Mouse (Mus musculus) midbrain, embryonic 16.5 days (tissue): ENCODE data around the gene Atrn. TPM values are rescaled to one million over a fixed set of nuclear protein-coding genes. Genes with fewer than 3 reads are reported as not detected.

Experiments
- ATAC-seq: fragments of 200-750 bp; cut with Nextera tagmentation; 2 replicates; pipeline ENCODE4 v1.8.0; 2017; ENCODE audit warnings: moderate TSS enrichment
- H3K27ac ChIP-seq: fragments of 300-500 bp; sonication (generic); 2 replicates; pipeline ENCODE4 v1.5.1; 2014; ENCODE audit warnings: mild to moderate bottlenecking, low read length, mixed read lengths
- H3K27me3 ChIP-seq: fragments of 300-500 bp; sonication (generic); 2 replicates; pipeline ENCODE4 v1.6.1; 2014; ENCODE audit warnings: low read depth, low read length, mixed read lengths; ENCODE audit not compliant: control insufficient read depth, insufficient read depth
- H3K36me3 ChIP-seq: fragments of 300-500 bp; sonication (generic); 2 replicates; pipeline ENCODE4 v1.6.1; 2014; ENCODE audit warnings: mild to moderate bottlenecking, low read length, moderate library complexity, mixed read lengths; ENCODE audit not compliant: control insufficient read depth, insufficient read depth
- H3K4me1 ChIP-seq: fragments of 300-500 bp; sonication (generic); 2 replicates; pipeline ENCODE4 v1.6.1; 2014; ENCODE audit warnings: mild to moderate bottlenecking, low read length, mixed read lengths; ENCODE audit not compliant: control insufficient read depth, insufficient read depth
- H3K4me2 ChIP-seq: fragments of 300-500 bp; sonication (generic); 2 replicates; pipeline ENCODE4 v1.6.1; 2014; ENCODE audit warnings: mild to moderate bottlenecking, low read length, mixed read lengths
- H3K4me3 ChIP-seq: fragments of 300-500 bp; sonication (generic); 2 replicates; pipeline ENCODE4 v1.5.1; 2014; ENCODE audit warnings: low read depth, mild to moderate bottlenecking, low read length, moderate library complexity, mixed read lengths
- H3K9ac ChIP-seq: fragments of 300-500 bp; sonication (generic); 2 replicates; pipeline ENCODE4 v1.6.1; 2014; ENCODE audit warnings: low read depth, low read length, mixed read lengths
- H3K9me3 ChIP-seq: fragments of 300-500 bp; sonication (generic); replicated peaks from 2 replicates; pipeline ENCODE4 v1.6.1; 2014; ENCODE audit warnings: mild to moderate bottlenecking, low read length, mixed read lengths; ENCODE audit not compliant: control insufficient read depth, poor library complexity, severe bottlenecking
- WGBS: fragments of 180-500 bp; shearing (Covaris S2); extraction: QIAGEN DNeasy Blood & Tissue Kit; methylation state at CpG from one replicate; pipeline ENCODE4 v1.1.7; 2014; 5-methylcytosine and 5-hydroxymethylcytosine counted together
- polyA plus RNA-seq: library from polyadenylated mRNA; unstranded; fragments of >200 nt; fragmentation: Nextera tagmentation; extraction: Ambion mirVana; gene quantifications from 2 replicates; pipeline ENCODE4 v1.2.1, GENCODE M21; 2015

The Atrn gene
- polyA plus RNA-seq, 1 experiment from 2014 or later, result 15.0 TPM

DNA sequence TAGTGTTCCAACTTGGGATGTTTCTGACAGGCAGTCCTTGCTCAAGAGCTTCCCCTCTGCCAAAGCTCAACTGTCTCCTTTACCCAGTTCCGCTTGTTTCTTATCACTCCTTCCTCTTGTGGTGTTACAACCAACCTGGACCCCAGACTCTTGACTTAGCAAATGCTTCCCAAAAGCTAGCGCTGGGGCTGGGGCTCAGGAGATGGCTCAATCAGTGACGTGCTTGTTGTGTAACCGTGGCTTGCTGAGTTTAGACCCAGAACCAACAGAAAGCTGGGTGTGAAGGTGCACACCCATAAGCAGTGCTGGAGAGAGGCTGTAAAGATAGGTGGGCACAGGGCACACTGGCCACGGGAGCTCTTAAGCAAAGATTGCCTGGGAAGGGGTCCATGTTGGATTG is 23.7 kb downstream of the Atrn start:
- WGBS, result 95% methylated on average over 5 of the region's 5 CpGs
- ATAC-seq, result no peak
- Histone ChIP-seq H3K9me3 (no peaks in the 10 kb centered on the region), H3K4me2 (no peak overlapping the region), H3K36me3 (no peaks in the 10 kb centered on the region), H3K9ac (no peak overlapping the region), H3K27me3 (no peaks in the 10 kb centered on the region), H3K4me3 (no peak overlapping the region), H3K27ac (no peak overlapping the region), H3K4me1 (no peaks in the 10 kb centered on the region)

DNA sequence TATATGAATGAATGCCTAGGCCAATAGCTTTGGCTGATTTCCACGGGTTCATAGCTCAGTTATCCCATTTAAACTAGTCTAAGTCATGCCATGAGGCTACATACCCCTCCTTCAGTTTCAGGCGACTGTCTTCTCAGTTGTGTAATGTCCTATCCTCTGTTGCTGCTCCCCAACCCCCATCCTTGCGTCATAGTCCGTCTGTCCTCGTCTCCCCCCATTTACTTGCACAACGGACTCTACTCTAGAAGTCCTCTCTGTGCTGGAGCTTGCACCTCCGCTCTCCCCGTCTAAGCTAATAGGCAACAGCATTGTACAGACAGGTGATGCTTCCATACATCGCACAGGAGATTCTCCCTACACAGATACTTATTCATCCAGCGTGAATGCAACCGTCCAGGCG is 26.6 kb downstream of the Atrn start:
- peaks cover 2% of the 10 kb centered on the region; the same call in 1 of the 2 replicates for H3K36me3 ChIP-seq
- H3K27me3 ChIP-seq, result no peaks in the 10 kb centered on the region
- H3K9ac ChIP-seq, result no peak overlapping the region
- no peak overlapping the region for H3K27ac ChIP-seq
- no peak overlapping the region for H3K4me3 ChIP-seq
- ATAC-seq, result no peak
- no peaks in the 10 kb centered on the region for H3K4me1 ChIP-seq
- H3K9me3 ChIP-seq, result no peaks in the 10 kb centered on the region
- no peak overlapping the region for H3K4me2 ChIP-seq
- 91% methylated on average over 12 of the region's 12 CpGs for WGBS

DNA sequence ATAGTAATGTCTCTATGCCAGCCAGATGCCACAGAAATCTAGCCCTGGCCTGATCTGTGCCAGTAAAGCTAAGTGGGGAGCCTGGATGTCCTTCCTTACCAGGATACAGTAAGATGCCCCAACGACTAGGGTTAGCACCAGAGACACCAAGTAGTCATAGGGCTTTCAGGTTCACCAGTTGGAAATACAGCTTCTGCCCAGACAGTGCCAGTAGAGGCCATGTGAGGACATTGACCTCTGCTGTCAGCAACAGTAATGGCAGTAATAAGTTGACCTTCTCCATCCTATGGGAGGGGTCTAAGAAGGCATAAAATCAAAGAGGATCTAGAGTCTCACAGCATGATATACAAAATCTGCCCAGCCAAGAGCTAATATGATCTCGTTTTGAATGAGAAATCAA is 43.5 kb downstream of the Atrn start:
- no peak overlapping the region for H3K27ac ChIP-seq
- no peak overlapping the region for H3K4me3 ChIP-seq
- H3K9ac ChIP-seq, result no peak overlapping the region
- no peaks in the 10 kb centered on the region for H3K9me3 ChIP-seq
- H3K27me3 ChIP-seq, result no peaks in the 10 kb centered on the region
- WGBS, result 83% methylated on average over 2 of the region's 2 CpGs
- no peaks in the 10 kb centered on the region for H3K36me3 ChIP-seq
- no peaks in the 10 kb centered on the region for H3K4me1 ChIP-seq
- no peak for ATAC-seq
- no peak overlapping the region for H3K4me2 ChIP-seq

DNA sequence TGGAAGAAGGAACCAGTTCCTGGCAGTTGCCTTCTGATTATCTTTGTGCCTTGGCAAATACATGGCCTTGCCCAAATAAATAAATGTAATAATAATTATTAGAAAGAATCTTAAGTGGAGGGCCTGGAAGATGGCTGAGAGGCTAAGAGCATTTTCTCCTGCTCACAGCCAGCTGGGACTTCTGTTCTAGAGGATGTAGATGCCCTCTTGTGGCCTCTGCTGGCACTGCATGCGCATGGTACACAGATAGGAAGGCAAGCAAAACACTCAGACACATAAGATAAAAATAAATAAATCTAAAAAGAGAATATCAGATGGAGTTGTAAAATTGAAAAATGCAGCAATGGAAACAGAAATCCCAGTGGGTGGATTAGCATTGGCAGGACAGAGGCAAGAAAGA is 44.3 kb downstream of the Atrn start:
- no peak overlapping the region for H3K4me3 ChIP-seq
- 0 out of 2 replicates have a peak, but pooled peaks have one; percentile 77 for ATAC-seq
- no peaks in the 10 kb centered on the region for H3K36me3 ChIP-seq
- no peaks in the 10 kb centered on the region for H3K9me3 ChIP-seq
- 9% methylated on average over 1 of the region's 1 CpGs for WGBS
- no peak overlapping the region for H3K9ac ChIP-seq
- no peak overlapping the region for H3K27ac ChIP-seq
- no peaks in the 10 kb centered on the region for H3K4me1 ChIP-seq
- no peaks in the 10 kb centered on the region for H3K27me3 ChIP-seq
- H3K4me2 ChIP-seq, result no peak overlapping the region

DNA sequence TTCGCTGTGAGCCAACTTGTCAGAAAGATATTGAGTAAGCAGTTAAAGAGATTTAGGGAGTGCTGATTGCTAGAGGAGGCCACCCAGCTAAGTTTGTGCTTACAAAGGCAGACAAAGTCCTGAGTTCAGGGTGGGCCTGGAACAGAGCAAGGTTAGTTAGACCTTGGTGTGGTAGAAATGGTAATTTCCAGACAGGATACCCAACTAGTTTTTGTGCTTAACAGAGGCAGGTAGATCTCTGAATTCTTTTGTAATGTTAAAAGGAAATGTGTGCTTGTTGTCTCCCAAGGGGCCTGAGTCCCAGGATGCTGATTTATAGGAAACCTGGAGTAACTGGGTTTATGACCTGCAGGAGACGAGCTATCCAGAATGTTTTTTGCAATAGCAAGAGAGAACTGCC is 52.6 kb downstream of the Atrn start:
- WGBS, result 83% methylated on average over 2 of the region's 2 CpGs
- Histone ChIP-seq H3K4me2 (no peak overlapping the region), H3K27me3 (no peaks in the 10 kb centered on the region), H3K9ac (no peak overlapping the region), H3K4me1 (no peaks in the 10 kb centered on the region), H3K36me3 (peaks cover 6% of the 10 kb centered on the region), H3K4me3 (no peak overlapping the region), H3K9me3 (no peaks in the 10 kb centered on the region), H3K27ac (no peak overlapping the region)
- ATAC-seq, result no peak

DNA sequence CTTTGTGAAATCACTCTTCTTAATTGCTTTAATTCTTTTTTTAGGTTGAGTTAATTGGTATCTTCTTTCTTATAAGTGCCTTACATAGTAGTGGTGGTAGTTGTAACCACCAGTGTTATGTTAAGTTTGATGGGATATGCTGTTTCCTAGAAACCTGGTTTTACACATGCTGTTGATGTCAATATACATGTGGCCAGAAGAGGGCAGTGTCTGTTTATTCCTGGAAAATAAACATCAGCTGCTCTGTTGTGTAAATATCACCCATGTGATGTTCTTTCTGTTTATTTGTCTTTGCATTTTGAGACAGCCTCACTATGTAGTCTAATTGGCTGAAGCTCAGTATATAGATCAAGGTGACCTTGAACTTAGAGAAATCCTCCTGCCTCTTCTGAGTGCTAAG is 55.6 kb downstream of the Atrn start:
- Histone ChIP-seq H3K36me3 (peaks cover 9% of the 10 kb centered on the region), H3K9ac (no peak overlapping the region), H3K4me2 (no peak overlapping the region), H3K4me3 (no peak overlapping the region), H3K27ac (no peak overlapping the region), H3K4me1 (no peaks in the 10 kb centered on the region), H3K9me3 (no peaks in the 10 kb centered on the region), H3K27me3 (no peaks in the 10 kb centered on the region)
- no peak for ATAC-seq

DNA sequence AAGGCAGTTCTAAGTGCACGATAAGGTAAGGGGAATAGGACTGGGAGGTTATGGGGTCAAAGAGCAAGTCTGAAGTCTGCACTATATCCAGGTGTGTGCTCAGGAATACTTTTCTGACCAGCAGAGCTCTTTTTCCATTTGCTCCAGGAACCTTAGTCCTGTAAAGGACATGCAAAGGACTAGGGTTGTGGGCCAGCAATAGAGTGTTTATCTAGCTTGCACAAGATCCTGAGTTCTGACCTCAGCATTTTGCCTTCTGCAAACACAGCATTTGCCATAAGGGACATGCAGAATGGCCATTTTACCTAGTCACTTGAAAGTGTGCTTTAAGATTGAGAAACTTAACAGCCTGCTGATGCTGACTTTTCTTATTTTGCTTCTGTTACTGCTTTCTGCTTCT is 58.7 kb downstream of the Atrn start:
- Histone ChIP-seq H3K27ac (no peak overlapping the region), H3K9me3 (no peaks in the 10 kb centered on the region), H3K27me3 (no peaks in the 10 kb centered on the region), H3K4me2 (no peak overlapping the region), H3K4me3 (no peak overlapping the region), H3K36me3 (peaks cover 6% of the 10 kb centered on the region), H3K9ac (no peak overlapping the region), H3K4me1 (no peaks in the 10 kb centered on the region)
- ATAC-seq, result no peak
- WGBS, result 93% methylated on average over 1 of the region's 1 CpGs

DNA sequence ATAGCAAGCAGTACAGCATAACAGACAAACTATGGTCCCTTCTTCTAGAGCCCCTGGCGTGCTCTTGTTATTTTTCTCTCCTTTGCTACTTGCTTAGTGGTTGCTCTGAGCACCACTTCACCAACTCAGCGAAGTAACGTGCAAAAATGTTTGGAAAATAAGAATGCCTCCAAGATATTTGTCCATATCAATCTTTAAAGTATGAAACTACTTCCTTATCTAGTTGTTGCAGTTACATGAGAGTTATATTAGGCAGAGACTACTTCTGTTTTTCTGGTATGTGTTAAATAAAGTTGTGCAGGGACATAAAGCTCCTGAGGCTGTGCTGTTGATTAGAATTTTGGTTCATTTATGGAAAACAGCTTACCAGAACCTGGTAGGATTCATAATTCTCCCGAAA is 64.7 kb downstream of the Atrn start:
- H3K9me3 ChIP-seq, result no peaks in the 10 kb centered on the region
- no peak overlapping the region for H3K27ac ChIP-seq
- no peak overlapping the region for H3K4me2 ChIP-seq
- H3K9ac ChIP-seq, result no peak overlapping the region
- H3K27me3 ChIP-seq, result no peaks in the 10 kb centered on the region
- WGBS, result 95% methylated on average over 4 of the region's 4 CpGs
- peaks cover 12% of the 10 kb centered on the region for H3K36me3 ChIP-seq
- H3K4me3 ChIP-seq, result no peak overlapping the region
- no peaks in the 10 kb centered on the region for H3K4me1 ChIP-seq
- ATAC-seq, result no peak

DNA sequence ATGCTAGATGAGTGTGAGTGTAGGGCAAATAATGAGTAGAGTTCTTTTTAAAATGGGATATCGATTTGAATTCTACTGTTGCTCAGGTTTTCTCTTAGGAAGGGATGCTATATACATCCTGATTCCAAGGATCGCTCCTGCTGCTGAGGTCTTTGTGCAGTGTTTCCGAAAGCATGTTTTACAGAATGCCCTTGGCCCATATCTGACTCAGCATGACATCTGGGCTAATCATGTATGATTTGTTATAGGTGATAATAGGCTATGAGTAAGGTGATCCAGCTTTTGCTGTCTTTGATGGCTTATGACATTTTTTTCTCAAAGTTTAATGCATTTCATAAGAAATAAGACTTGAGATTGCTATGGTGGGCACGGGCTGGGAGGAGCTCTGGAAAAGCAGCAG is 66.1 kb downstream of the Atrn start:
- H3K4me2 ChIP-seq, result no peak overlapping the region
- no peak overlapping the region for H3K4me3 ChIP-seq
- H3K36me3 ChIP-seq, result peaks cover 12% of the 10 kb centered on the region
- no peak overlapping the region for H3K27ac ChIP-seq
- no peak for ATAC-seq
- H3K9ac ChIP-seq, result no peak overlapping the region
- no peaks in the 10 kb centered on the region for H3K9me3 ChIP-seq
- 96% methylated on average over 4 of the region's 4 CpGs for WGBS
- no peaks in the 10 kb centered on the region for H3K4me1 ChIP-seq
- no peaks in the 10 kb centered on the region for H3K27me3 ChIP-seq

DNA sequence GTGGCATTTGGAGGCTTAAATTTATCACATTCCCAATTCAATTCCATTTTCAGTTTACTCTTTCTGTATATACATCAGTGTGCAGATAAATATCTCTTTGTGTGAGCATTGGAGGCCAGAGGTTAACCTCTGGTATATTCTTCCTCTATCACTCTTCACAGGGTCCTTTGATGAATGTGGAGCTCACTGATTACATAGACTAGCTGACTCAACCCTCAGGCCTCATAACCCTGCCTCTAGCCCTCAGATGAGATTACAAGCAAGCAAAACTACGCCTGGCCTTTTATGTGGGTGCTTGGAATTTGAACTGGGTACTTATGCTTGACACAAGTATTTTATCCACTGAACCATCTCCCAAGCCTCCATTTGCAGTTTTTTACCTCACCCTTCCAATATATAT is 68.6 kb downstream of the Atrn start:
- no peak for ATAC-seq
- no peak overlapping the region for H3K9ac ChIP-seq
- no peak overlapping the region for H3K27ac ChIP-seq
- H3K4me1 ChIP-seq, result no peaks in the 10 kb centered on the region
- no peak overlapping the region for H3K4me2 ChIP-seq
- no peaks in the 10 kb centered on the region for H3K9me3 ChIP-seq
- H3K27me3 ChIP-seq, result no peaks in the 10 kb centered on the region
- WGBS, result 90% methylated on average over 1 of the region's 1 CpGs
- peaks cover 14% of the 10 kb centered on the region for H3K36me3 ChIP-seq
- no peak overlapping the region for H3K4me3 ChIP-seq
